Mouse (Mus musculus) frontal cortex, postnatal 10 days (tissue): Measurements from ENCODE around the gene Lrrc4.

Experiments
- DNase-seq, 2 experiments: peaks; one replicate each; pipeline ENCODE4 v3.0.0; 2022; ENCODE audit warnings: low spot score in 2 of 2, mixed read lengths in 1 of 2

Lrrc4 gene

GRCm38 (mm10) chr6:28826689-28827389 lies 4.7 kb downstream of the Lrrc4 start:
- DNase-seq = no peak

GRCm38 (mm10) chr6:28825894-28826293 lies 5.7 kb downstream of the Lrrc4 start:
- DNase-seq = no peak

GRCm38 (mm10) chr6:28823802-28824201 lies 7.7 kb downstream of the Lrrc4 start:
- DNase-seq = no peak

- no peak for DNase-seq
Measured at GRCm38 (mm10) chr6:28823375-28823774, 8.2 kb downstream of the Lrrc4 start.

GRCm38 (mm10) chr6:28822296-28822695 lies 9.3 kb downstream of the Lrrc4 start:
- no peak for DNase-seq

- no peak for DNase-seq
Measured at GRCm38 (mm10) chr6:28819509-28820358, 11.8 kb downstream of the Lrrc4 start.

GRCm38 (mm10) chr6:28817039-28817438 lies 14.5 kb downstream of the Lrrc4 start:
- no peak for DNase-seq

GRCm38 (mm10) chr6:28814895-28815294 lies 16.7 kb downstream of the Lrrc4 start:
- DNase-seq = no peak

- no peak for DNase-seq
Measured at GRCm38 (mm10) chr6:28813057-28813456, 18.5 kb downstream of the Lrrc4 start.

GRCm38 (mm10) chr6:28804751-28805150 lies 26.8 kb downstream of the Lrrc4 start:
- no peak for DNase-seq

- DNase-seq = no peak
Measured at GRCm38 (mm10) chr6:28803678-28804279, 27.8 kb downstream of the Lrrc4 start.

- no peak for DNase-seq
Measured at GRCm38 (mm10) chr6:28800976-28801375, 30.6 kb downstream of the Lrrc4 start.

- no peak for DNase-seq
Measured at GRCm38 (mm10) chr6:28799818-28800217, 31.7 kb downstream of the Lrrc4 start.

- no peak for DNase-seq
Measured at GRCm38 (mm10) chr6:28795792-28796515, 35.6 kb downstream of the Lrrc4 start.

- no peak for DNase-seq
Measured at GRCm38 (mm10) chr6:28795380-28795779, 36.2 kb downstream of the Lrrc4 start.

GRCm38 (mm10) chr6:28791809-28792208 lies 39.7 kb downstream of the Lrrc4 start:
- DNase-seq = no peak

GRCm38 (mm10) chr6:28791183-28791582 lies 40.4 kb downstream of the Lrrc4 start:
- no peak for DNase-seq

GRCm38 (mm10) chr6:28789685-28790084 lies 41.9 kb downstream of the Lrrc4 start:
- DNase-seq = no peak

- DNase-seq = no peak
Measured at GRCm38 (mm10) chr6:28787133-28787532, 44.4 kb downstream of the Lrrc4 start.

- DNase-seq = no peak
Measured at GRCm38 (mm10) chr6:28785770-28786169, 45.8 kb downstream of the Lrrc4 start.

- no peak for DNase-seq
Measured at GRCm38 (mm10) chr6:28783953-28784352, 47.6 kb downstream of the Lrrc4 start.

- DNase-seq = no peak
Measured at GRCm38 (mm10) chr6:28783082-28783647, 48.4 kb downstream of the Lrrc4 start.
